Mouse (Mus musculus): ENCODE measurements around the gene Tspan17. TPM values are rescaled to one million over a fixed set of nuclear protein-coding genes. Genes with fewer than 3 reads are reported as not detected.

The Tspan17 gene
- polyA plus RNA-seq, 1 experiment from 2014 or later, result 80.8 TPM

Other genes starting within 250 kb of the Tspan17 start
- gene 4833439L19Rik, start 223.9 kb upstream of the Tspan17 start, polyA plus RNA-seq (2015; fragmentation: Nextera tagmentation; extraction: Ambion mirVana), result 246 and 252 TPM in 2 replicates
- gene Arl10, start 214.4 kb upstream of the Tspan17 start, polyA plus RNA-seq (2015; fragmentation: Nextera tagmentation; extraction: Ambion mirVana), result 65.8 and 67.0 TPM in 2 replicates
- 56.0 and 67.5 TPM in 2 replicates for gene Nop16, start 199.3 kb upstream of the Tspan17 start, polyA plus RNA-seq (2015; fragmentation: Nextera tagmentation; extraction: Ambion mirVana)
- 216 and 245 TPM in 2 replicates for gene Higd2a, start 199.2 kb upstream of the Tspan17 start, polyA plus RNA-seq (2015; fragmentation: Nextera tagmentation; extraction: Ambion mirVana)
- gene Cltb, start 178.0 kb upstream of the Tspan17 start, polyA plus RNA-seq (2015; fragmentation: Nextera tagmentation; extraction: Ambion mirVana), result 137 and 142 TPM in 2 replicates
- gene Faf2, start 167.6 kb upstream of the Tspan17 start, polyA plus RNA-seq (2015; fragmentation: Nextera tagmentation; extraction: Ambion mirVana), result 64.5 and 67.7 TPM in 2 replicates
- gene Rnf44, start 95.5 kb upstream of the Tspan17 start, polyA plus RNA-seq (2015; fragmentation: Nextera tagmentation; extraction: Ambion mirVana), result 84.2 and 92.9 TPM in 2 replicates
- 0.06 and 0.07 TPM in 2 replicates for gene Cdhr2, start 87.9 kb upstream of the Tspan17 start, polyA plus RNA-seq (2015; fragmentation: Nextera tagmentation; extraction: Ambion mirVana)
- 12.2 and 17.5 TPM in 2 replicates for gene Gprin1, start 39.5 kb upstream of the Tspan17 start, polyA plus RNA-seq (2015; fragmentation: Nextera tagmentation; extraction: Ambion mirVana)
- 21.1 and 21.6 TPM in 2 replicates for gene Sncb, start 22.8 kb upstream of the Tspan17 start, polyA plus RNA-seq (2015; fragmentation: Nextera tagmentation; extraction: Ambion mirVana)
- gene Eif4e1b, start 5.4 kb upstream of the Tspan17 start, polyA plus RNA-seq (2015; fragmentation: Nextera tagmentation; extraction: Ambion mirVana), result not detected in 2 replicates
- 9.0 and 10.4 TPM in 2 replicates for gene Unc5a, start 160.0 kb downstream of the Tspan17 start, polyA plus RNA-seq (2015; fragmentation: Nextera tagmentation; extraction: Ambion mirVana)
- gene Hk3, start 232.0 kb downstream of the Tspan17 start, polyA plus RNA-seq (2015; fragmentation: Nextera tagmentation; extraction: Ambion mirVana), result 0.63 and 1.1 TPM in 2 replicates

Data from neural tube, embryonic 13.5 days (tissue).